Mouse (Mus musculus) liver, embryonic 14.5 days (tissue): ENCODE measurements at regions not wholly inside any gene's neighbourhood (a gene's known extent, or its start where the extent isn't known, plus 50 kb on each side); places are given as distances from the start of the nearest gene placed in this dataset.
"Not testable (repeated sequence)": the region's sequence is repeated elsewhere in the genome, so short reads cannot be mapped to it uniquely, and the experiment has no call there.

Experiments used
- ATAC-seq: fragments of 200-750 bp; cut with Nextera tagmentation; 2 replicates; pipeline ENCODE4 v1.8.0; 2017; ENCODE audit warnings: moderate number of reproducible peaks, mild to moderate bottlenecking, moderate library complexity; ENCODE audit not compliant: insufficient read depth
- DNase-seq, 3 experiments: peaks; one replicate each; pipeline ENCODE4 v3.0.0-alpha.2; 2012 to 2013; ENCODE audit warnings: low read depth in 3 of 3, low spot score in 3 of 3
- H3K27ac ChIP-seq: fragments of 300-500 bp; sonication (generic); 2 replicates; pipeline ENCODE4 v1.5.1; 2014; ENCODE audit warnings: moderate library complexity, mild to moderate bottlenecking, control low read depth, inconsistent platforms
- H3K27me3 ChIP-seq: fragments of 300-500 bp; sonication (generic); 2 replicates; pipeline ENCODE4 v1.6.1; 2014; ENCODE audit warnings: mild to moderate bottlenecking, low read length, moderate library complexity; ENCODE audit not compliant: control insufficient read depth, insufficient read depth
- H3K36me3 ChIP-seq: fragments of 300-500 bp; sonication (generic); replicated peaks from 2 replicates; pipeline ENCODE4 v1.6.1; 2014; ENCODE audit warnings: low read depth; ENCODE audit not compliant: control insufficient read depth, insufficient read depth
- H3K4me1 ChIP-seq, 2 experiments: fragments of 200-500 bp in 1 of 2; fragments of 300-500 bp in 1 of 2; sonication (generic) in 1 of 2; replicated peaks; 2 replicates each; pipeline ENCODE4 v1.6.1; 2012 to 2014; ENCODE audit warnings: antibody characterized with exemption in 1 of 2, inconsistent platforms in 1 of 2, low read length in 1 of 2; ENCODE audit not compliant: control insufficient read depth in 2 of 2, insufficient read depth in 2 of 2
- H3K4me2 ChIP-seq: fragments of 300-500 bp; sonication (generic); 2 replicates; pipeline ENCODE4 v1.6.1; 2014; ENCODE audit warnings: low read depth, mild to moderate bottlenecking, control low read depth, moderate library complexity
- H3K4me3 ChIP-seq, 2 experiments: fragments of 200-500 bp in 1 of 2; fragments of 300-500 bp in 1 of 2; sonication (generic) in 1 of 2; 2 replicates each; pipeline ENCODE4 v1.5.1; 2012 to 2014; ENCODE audit warnings: low read depth in 2 of 2, low read length in 2 of 2, mild to moderate bottlenecking in 2 of 2, control low read depth in 1 of 2, inconsistent platforms in 1 of 2, moderate library complexity in 1 of 2; ENCODE audit not compliant: insufficient read depth in 1 of 2
- H3K9ac ChIP-seq: fragments of 300-500 bp; sonication (generic); replicated peaks from 2 replicates; pipeline ENCODE4 v1.6.1; 2014; ENCODE audit warnings: mild to moderate bottlenecking, control low read depth, moderate library complexity
- H3K9me3 ChIP-seq: fragments of 300-500 bp; sonication (generic); 2 replicates; pipeline ENCODE4 v1.6.1; 2016; ENCODE audit warnings: low read length, mixed read lengths; ENCODE audit not compliant: control insufficient read depth
- CTCF ChIP-seq: IDR thresholded peaks from 2 replicates; pipeline ENCODE4 v1.5.1; 2016; ENCODE audit warnings: antibody characterized with exemption, low read depth, control low read depth
- EP300 ChIP-seq: IDR thresholded peaks from 2 replicates; pipeline ENCODE4 v1.6.1; 2016; ENCODE audit warnings: antibody characterized with exemption, low read depth
- WGBS: fragments of 180-500 bp; shearing (Covaris S2); extraction: QIAGEN DNeasy Blood & Tissue Kit; methylation state at CpG from one replicate; pipeline ENCODE4 v1.1.7; 2014; ENCODE audit not compliant: insufficient replicate concordance; 5-methylcytosine and 5-hydroxymethylcytosine counted together

GRCm38 (mm10) chr13:19242580-19242979 is 153.0 kb downstream of the Stard3nl start:
- not testable (repeated sequence) for ATAC-seq, H3K27ac ChIP-seq
- TF ChIP-seq CTCF, result peak; percentile 11; the same call in 1 of the 2 replicates

DNA sequence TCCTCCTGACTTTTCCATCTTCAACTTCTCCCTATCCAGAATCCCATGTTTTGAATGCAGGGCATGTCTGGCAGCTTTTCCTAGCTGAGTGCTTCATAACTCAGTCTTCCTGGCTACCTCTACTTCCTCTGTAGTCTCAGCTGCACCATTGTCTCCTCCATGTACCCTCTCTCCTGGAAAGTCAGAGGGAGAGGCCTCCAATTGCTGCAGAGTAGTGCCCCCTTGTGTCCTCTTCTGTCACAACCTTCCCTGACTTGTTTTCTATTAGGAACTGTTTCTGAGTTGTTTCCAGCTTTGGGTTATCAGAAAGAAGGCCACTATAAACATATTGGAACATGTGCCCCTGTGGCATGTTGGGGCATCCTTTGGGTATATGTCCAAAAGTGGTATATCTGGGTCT is 159.3 kb downstream of the Stard3nl start:
- peak; percentile 68 for ATAC-seq
- Histone ChIP-seq H3K36me3 (no peaks in the 10 kb centered on the region), H3K9me3 (no peaks in the 10 kb centered on the region), H3K27ac (no peak overlapping the region), H3K4me3 (no peak overlapping the region), H3K9ac (no peak overlapping the region), H3K4me2 (no peak overlapping the region), H3K27me3 (no peaks in the 10 kb centered on the region), H3K4me1 (peaks cover 0 to 3% of the 10 kb centered on the region in 2 experiments; a peak in 2 of 4 replicates)
- TF ChIP-seq EP300 (no peak), CTCF (peak; percentile 74)
- peak; percentile 20 to 28 (median 26) for DNase-seq

More at GRCm38 (mm10) chr13:19242580-19242979, 153.0 kb downstream of the Stard3nl start:
- 26% methylated on average over 4 of the region's 4 CpGs for WGBS
- not testable (repeated sequence) for H3K4me1 ChIP-seq, H3K9me3 ChIP-seq, H3K9ac ChIP-seq, H3K4me2 ChIP-seq, DNase-seq, H3K36me3 ChIP-seq, H3K27me3 ChIP-seq, H3K4me3 ChIP-seq

DNA sequence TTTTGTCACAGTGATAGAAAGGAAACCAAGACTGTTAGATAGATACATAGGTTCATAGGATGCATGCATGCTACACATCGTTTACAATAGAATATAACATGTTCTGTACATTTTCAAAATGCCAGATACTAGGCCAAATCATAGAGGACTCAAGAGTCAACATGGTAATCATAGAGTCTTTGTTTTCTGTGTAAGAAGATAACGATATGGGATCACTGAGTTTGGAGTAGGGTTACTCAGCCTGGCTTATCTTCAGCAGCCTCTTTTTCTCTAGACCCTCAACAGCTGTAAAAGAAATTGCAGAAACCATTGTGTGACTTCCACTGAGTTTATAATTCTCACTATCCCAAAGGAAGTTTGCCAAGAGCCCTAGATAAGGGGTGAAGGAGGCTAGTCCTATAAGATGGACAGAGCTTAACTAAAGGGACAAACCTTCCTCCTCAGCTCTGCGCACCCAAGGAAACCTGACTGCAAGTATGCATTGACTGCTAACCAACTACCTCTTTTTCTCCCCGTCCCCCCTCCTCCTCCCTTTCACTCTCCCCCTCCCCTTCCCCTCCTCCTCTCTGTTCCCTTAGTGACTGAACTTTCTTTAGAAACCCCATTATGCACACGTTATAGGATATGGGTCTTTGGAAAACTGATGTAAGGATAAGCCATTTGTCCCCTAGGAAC is 160.8 kb downstream of the Stard3nl start:
- Histone ChIP-seq H3K4me1 (peaks cover 0 to 3% of the 10 kb centered on the region in 2 experiments; a peak in 2 of 4 replicates), H3K9me3 (no peaks in the 10 kb centered on the region), H3K9ac (no peak overlapping the region), H3K27ac (no peak overlapping the region), H3K27me3 (no peaks in the 10 kb centered on the region), H3K4me3 (no peak overlapping the region), H3K36me3 (no peaks in the 10 kb centered on the region), H3K4me2 (no peak overlapping the region)
- ATAC-seq (peak; percentile 31; the same call in 1 of the 2 replicates), DNase-seq (no peak)
- WGBS, result 30% methylated on average over 5 of the region's 5 CpGs
- no peak for TF ChIP-seq CTCF
- no peak for TF ChIP-seq EP300

DNA sequence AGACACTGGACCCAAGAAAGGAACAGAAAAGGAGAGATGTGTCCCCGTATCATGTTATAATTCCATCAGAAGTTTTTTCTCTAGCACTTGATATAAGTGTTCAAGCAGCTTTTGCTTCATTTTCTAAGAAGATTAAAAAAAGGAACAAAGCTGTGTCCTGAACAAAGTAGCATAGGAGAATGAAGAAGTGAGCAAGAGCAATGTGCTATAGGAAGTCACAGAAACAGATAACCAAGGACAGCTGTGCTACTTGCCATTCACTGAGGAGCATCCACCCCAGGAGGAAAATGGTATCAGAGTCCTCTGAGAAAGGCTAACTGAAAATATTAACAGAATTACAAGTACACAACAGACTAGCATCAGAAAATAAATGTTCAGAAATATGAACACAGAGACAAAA is 175.6 kb downstream of the Stard3nl start:
- DNase-seq, H3K9me3 ChIP-seq, H3K27ac ChIP-seq, H3K4me1 ChIP-seq, H3K4me2 ChIP-seq, H3K27me3 ChIP-seq, ATAC-seq, H3K36me3 ChIP-seq, H3K4me3 ChIP-seq, H3K9ac ChIP-seq: not testable (repeated sequence)
- 56% methylated on average over 1 of the region's 1 CpGs for WGBS

GRCm38 (mm10) chr13:19219383-19219991 is 176.1 kb downstream of the Stard3nl start:
- H3K36me3 ChIP-seq, H3K4me2 ChIP-seq, H3K4me1 ChIP-seq, H3K9me3 ChIP-seq, H3K27ac ChIP-seq, H3K9ac ChIP-seq, H3K4me3 ChIP-seq, H3K27me3 ChIP-seq, ATAC-seq, DNase-seq: not testable (repeated sequence)
- WGBS, result 32% methylated on average over 3 of the region's 3 CpGs
